Mouse (Mus musculus): ENCODE measurements at regions not wholly inside any gene's neighbourhood (a gene's known extent, or its start where the extent isn't known, plus 50 kb on each side); places are given as distances from the start of the nearest gene placed in this dataset.

DNA sequence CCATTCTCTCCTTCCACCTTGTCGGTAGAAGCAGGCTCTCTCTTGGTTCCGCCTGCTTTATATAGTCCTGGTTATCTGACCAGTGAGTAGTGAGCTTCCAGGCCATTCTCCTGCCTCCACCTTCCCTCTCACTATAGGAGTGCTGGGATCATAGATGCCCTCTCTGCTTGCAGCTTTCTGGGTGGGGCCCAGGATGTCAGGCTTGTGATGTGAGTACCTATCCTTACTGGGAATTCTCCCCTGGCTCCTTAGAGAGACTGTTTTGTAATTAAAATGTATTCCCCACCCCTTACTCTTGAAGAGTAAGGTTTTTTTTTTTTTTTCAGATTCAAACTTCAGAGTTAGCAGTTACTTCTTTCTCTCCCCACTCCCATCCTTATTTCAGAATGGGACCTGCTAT is 291.1 kb upstream of the Rtl1 start:
- DNase-seq (ENCODE audit: low read depth, low spot score), result no peak

DNA sequence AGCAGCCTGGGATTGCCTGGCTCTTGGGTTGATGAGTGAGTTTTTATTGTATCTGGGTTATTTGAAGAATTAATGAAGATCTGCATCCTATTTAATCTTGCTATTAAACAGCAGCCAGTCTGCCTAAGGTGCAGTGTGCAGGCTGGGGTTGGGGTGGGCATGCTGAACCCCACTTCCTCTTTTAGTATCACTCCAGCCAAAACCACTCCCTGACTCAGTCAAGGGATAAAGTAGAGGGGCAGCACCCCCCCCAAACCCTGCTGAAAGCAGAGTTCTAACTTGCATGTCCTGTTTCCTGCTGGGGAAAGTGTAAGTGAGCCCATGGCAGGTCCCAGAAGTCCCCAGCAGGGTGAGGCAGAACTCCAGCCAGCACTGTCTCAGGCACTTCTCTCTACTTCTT is 292.7 kb upstream of the Rtl1 start:
- DNase-seq (ENCODE audit: low read depth, low spot score), result no peak

GRCm38 (mm10) chr12:109893657-109894056 is 293.5 kb upstream of the Rtl1 start:
- DNase-seq (ENCODE audit: low read depth, low spot score), result no peak

- DNase-seq (ENCODE audit: low read depth, low spot score), result no peak
Measured at GRCm38 (mm10) chr12:109895389-109895788, 295.3 kb upstream of the Rtl1 start.

- DNase-seq (ENCODE audit: low read depth, low spot score), result no peak
Measured at GRCm38 (mm10) chr12:109896397-109896796, 296.3 kb upstream of the Rtl1 start.

DNA sequence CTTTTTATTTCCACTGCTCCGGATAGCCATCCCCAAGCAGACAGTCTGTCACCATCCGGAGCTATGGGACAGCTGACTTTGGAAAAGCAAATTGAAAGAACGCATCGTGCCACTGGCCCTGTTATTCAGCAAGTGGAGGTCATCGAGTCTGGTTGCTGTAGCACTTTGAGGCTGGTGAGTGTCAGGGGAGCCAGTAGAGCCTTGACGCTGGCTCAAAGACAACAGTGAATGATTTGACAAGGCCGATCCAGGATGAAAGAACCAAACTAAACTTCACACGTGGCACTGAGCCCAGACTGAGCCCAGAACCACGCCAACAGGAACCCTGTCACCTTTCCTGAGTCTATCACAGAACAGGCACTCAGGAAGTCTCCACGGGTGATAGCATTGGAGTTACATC is 296.8 kb upstream of the Rtl1 start:
- no peak for DNase-seq (ENCODE audit: low read depth, low spot score)

GRCm38 (mm10) chr12:109897861-109898385 is 297.8 kb upstream of the Rtl1 start:
- DNase-seq (ENCODE audit: low read depth, low spot score), result no peak

DNA sequence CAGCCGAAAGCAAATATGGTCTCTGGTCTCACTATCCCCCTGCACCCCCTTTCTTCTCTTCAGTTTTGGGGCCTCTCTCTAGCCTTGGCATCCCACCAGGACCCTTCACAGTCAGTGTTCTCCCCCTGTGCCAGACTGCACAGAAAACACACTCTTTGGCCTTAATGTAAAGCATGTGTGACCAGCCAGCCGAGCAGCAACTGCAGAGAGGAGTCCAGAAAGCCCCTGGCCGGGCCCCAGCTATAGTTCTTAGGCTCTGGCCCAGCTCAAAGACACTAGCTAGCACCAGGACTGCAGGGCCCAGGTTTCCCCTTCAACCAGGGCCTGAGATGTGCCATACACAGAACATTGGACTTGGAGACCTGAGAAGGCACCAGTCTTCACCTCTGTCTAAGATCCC is 299.3 kb upstream of the Rtl1 start:
- DNase-seq (ENCODE audit: low read depth, low spot score), result no peak

DNA sequence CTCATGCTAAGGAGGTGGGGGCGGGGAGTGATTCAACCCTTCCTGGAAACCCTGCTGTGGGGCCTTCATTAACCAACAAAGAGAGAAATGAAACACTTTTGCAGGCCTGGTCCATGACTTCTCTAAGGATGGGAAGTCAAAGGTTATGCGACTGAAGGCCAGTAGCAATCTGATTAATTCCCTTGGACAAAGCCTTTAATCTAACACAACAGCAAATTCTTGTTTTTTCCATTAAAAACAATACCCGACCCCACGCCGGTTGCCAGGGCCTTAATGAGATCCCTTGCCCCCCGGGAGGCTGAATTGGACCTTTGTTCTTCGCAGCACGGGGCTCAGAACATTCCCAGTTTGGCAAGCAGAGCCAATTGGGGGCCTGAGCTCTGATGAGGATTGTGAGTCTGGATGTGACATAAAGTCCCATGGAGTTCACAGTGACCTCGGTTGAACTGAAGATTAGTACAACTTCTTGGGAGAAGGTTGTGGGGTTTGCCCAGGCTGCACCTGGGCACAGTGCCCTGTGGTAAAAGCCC is 310.9 kb upstream of the Rtl1 start:
- DNase-seq (ENCODE audit: low read depth, low spot score), result no peak

DNA sequence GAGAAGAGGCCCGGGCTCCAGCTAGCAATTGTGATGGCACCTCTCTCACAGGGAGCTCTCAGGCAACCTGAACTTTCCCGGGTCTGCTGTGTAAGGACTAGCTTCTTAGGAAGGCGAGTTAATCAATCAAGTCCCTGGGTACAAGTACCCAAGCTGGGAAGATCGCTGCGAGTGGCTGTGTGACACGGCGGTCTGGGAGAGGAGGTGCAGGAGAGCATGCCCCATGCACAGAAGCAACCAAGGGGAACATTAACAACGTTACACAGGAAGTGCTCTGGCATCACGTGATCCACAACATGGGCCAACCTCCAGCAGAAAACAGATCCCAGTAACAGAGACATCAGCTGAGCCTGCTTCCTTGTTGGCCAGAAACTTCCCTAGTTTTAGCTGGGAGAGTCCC is 311.4 kb upstream of the Rtl1 start:
- DNase-seq (ENCODE audit: low read depth, low spot score), result no peak

GRCm38 (mm10) chr12:109917761-109918160 is 317.6 kb upstream of the Rtl1 start:
- no peak for DNase-seq (ENCODE audit: low read depth, low spot score)

DNA sequence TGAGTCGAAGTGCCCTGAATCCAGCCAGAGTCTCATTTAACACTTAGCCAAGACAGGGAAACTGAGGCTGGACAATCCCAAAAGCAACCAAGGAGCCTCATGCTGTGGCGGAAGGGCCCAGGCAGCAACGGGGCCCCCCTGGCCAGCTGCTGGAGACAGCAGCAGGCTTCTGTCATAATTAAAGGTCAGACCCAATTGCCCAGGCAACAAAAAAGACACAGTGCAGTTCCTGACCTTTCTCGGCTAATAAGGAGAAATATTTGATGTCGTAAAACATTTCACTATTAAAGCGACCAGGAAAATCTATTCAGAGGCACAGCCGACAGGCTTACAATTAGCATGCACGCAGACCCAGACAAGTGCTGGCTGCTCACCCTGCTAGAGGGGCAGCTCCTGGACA is 318.8 kb upstream of the Rtl1 start:
- no peak for DNase-seq (ENCODE audit: low read depth, low spot score)

DNA sequence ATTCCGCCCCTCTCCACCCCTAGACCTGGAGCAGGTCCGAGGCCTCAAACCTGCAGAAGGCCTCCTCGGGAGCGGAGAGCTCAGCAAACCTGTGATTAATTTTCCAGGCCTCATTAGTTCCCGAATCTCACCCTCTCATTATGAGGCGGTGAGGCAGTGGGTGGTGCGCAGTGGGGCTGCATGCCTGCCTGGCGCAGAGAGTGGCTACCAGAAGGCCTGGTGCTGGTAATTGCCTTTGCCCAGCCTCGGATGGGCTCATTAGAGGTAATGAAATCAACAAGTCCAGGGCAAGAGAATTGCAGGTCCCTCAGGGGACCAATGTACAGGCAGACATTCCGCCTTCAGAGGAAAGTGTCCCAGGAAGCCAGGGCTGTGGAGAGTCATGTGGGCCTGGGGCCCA is 322.0 kb upstream of the Rtl1 start:
- DNase-seq (ENCODE audit: low read depth, low spot score), result no peak

DNA sequence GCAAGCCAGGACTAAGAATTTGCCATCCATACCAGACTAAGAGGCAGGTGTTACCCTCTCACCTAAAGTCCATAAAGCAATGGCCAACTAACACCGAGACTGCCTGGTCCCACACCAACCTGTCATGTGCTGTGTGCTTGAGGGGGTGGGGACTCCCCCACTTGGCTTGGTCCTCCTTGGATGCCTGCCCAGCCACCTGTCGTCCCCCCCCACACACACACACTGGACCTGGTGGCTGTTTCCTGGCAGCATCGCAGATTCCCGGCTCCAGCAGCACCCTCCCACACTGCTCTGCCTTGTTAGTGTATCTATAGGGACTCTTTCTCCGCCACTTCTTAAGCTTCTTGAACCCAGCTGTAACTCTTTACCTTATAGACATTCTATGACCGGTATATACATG is 325.7 kb upstream of the Rtl1 start:
- DNase-seq (ENCODE audit: low read depth, low spot score), result no peak

DNA sequence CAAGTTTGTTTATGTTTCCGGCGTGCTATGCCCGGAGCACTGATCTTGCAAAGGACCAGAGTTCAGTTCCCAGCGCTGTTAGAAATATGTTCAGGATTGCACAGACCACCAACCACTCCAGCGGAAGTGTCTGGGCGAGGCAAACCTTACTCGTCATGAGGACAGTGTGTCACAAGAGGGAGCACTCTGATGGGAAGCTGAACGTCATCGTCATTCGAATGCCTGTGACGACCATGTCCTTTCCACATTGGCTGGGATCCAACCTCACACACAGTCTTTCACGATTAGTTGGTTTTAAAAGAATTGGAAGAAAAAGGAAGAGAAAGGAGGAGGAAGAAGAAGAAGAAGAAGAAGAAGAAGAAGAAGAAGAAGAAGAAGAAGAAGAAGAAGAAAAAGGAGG is 326.5 kb upstream of the Rtl1 start:
- no peak for DNase-seq (ENCODE audit: low read depth, low spot score)

- DNase-seq (ENCODE audit: low read depth, low spot score), result no peak
Measured at GRCm38 (mm10) chr12:109946179-109946578, 332.7 kb upstream of the Dio3 start.

- DNase-seq (ENCODE audit: low read depth, low spot score), result no peak
Measured at GRCm38 (mm10) chr12:109946936-109947335, 331.9 kb upstream of the Dio3 start.

GRCm38 (mm10) chr12:109947886-109948433 is 330.9 kb upstream of the Dio3 start:
- DNase-seq (ENCODE audit: low read depth, low spot score), result no peak

GRCm38 (mm10) chr12:109948434-109948984 is 330.4 kb upstream of the Dio3 start:
- no peak for DNase-seq (ENCODE audit: low read depth, low spot score)

- DNase-seq (ENCODE audit: low read depth, low spot score), result no peak
Measured at GRCm38 (mm10) chr12:109949231-109949965, 329.5 kb upstream of the Dio3 start.

DNA sequence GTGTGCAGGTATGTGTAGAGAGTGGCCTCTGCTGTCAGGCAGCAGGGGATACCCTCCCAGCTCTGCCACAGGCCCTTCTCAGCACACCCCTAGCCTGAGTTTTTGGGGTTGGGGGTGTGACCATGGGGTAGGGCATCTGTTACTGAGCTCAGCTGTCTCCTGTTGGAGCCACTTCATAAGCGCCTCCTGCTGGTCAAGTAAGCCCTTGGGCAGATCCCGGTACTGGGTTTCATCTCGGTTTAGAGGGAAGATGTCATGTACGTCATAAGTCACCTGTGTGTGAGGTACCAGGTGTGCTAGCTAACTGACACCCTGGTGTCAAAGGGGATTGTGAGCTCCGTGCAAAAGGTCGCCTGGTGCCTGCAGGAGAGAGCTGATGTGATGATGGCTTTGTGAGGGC is 328.2 kb upstream of the Dio3 start:
- no peak for DNase-seq (ENCODE audit: low read depth, low spot score)

- DNase-seq (ENCODE audit: low read depth, low spot score), result no peak
Measured at GRCm38 (mm10) chr12:109951473-109951872, 327.4 kb upstream of the Dio3 start.

DNA sequence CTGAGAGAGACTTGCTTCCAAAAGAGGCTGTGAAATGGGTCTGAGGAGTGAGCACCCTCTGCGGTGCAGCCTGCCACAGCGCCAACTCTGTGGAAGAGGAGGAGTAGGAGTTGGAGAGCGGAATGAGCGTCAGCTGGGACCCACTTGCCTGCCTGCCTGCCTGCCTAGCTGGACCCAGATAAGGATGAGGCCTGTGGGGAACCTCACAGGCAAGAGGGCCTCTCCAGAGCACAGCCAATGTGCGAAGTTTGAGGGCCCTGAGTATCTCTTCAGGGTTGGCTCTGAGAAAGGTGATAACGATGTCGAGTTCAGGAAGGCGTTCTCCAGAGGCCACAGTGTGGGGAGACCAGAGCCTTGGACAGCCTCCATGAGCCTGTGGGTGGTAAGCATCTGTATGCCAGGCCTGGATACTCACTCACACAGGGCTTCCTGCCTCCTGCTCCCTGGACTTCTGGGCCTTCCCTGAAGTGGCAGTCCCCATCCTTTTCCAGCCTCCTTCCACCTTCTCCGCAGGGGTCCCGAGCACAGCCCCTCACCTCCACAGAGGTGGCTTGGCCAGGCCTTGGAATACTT is 326.9 kb upstream of the Dio3 start:
- DNase-seq (ENCODE audit: low read depth, low spot score), result no peak

Measured in retina, adult 2 months (tissue).